Mouse (Mus musculus): ENCODE measurements around the gene Gm13271.

GRCm38 (mm10) chr4:88721791-88722721 lies 32.6 kb upstream of the Gm13271 start, which contains the start of the genes Gm26566 and Klhl9:
- TF ChIP-seq CTCF (IDR thresholded peaks at IDR 0.05) (no peak), EP300 (IDR thresholded peaks at IDR 0.05) (no peak)

All from lung, postnatal 0 days (tissue).